Mouse (Mus musculus) olfactory bulb, adult 2 months (tissue): ENCODE data around the gene Cpsf4l. TPM values are rescaled to one million over a fixed set of nuclear protein-coding genes. Genes with fewer than 3 reads are reported as not detected.

Experiments used
- H3K27ac ChIP-seq: fragments of 200-500 bp; 2 replicates; pipeline ENCODE4 v1.5.1; 2012; ENCODE audit warnings: low read depth, low read length; ENCODE audit not compliant: insufficient read depth
- H3K4me1 ChIP-seq: fragments of 200-500 bp; 2 replicates; pipeline ENCODE4 v1.6.1; 2012; ENCODE audit warnings: low read length; ENCODE audit not compliant: control insufficient read depth, insufficient read depth
- H3K4me3 ChIP-seq: fragments of 200-500 bp; 2 replicates; pipeline ENCODE4 v1.5.1; 2012; ENCODE audit warnings: mild to moderate bottlenecking, low read depth, low read length, moderate library complexity; ENCODE audit not compliant: insufficient read depth
- CTCF ChIP-seq: fragments of 200-500 bp; IDR thresholded peaks from 2 replicates; pipeline ENCODE4 v1.5.1; 2012; ENCODE audit warnings: low read depth, mild to moderate bottlenecking, low read length, moderate library complexity; ENCODE audit not compliant: insufficient read depth
- POLR2A ChIP-seq: fragments of 200-500 bp; IDR thresholded peaks from 2 replicates; pipeline ENCODE4 v1.6.1; 2012; ENCODE audit warnings: mild to moderate bottlenecking, low read depth, low read length, moderate library complexity; ENCODE audit not compliant: insufficient read depth
- WGBS: fragments of 180-500 bp; shearing (Covaris S2); methylation state at CpG from one replicate; pipeline ENCODE4 v1.1.7; 2018; 5-methylcytosine and 5-hydroxymethylcytosine counted together
- polyA plus RNA-seq: library from polyadenylated mRNA; stranded (reverse); fragments of >200 nt; gene quantifications from 2 replicates; pipeline ENCODE4 v1.2.4, GENCODE M21; 2012; ENCODE audit warnings: low replicate concordance; ENCODE audit not compliant: missing spikeins, insufficient read depth, insufficient read length

Gene Cpsf4l
- polyA plus RNA-seq, 1 experiment = not detected

GRCm38 (mm10) chr11:113691318-113691717 lies 18.5 kb downstream of the Cpsf4l start:
- WGBS = 87% methylated on average over 5 of the region's 5 CpGs
- Histone ChIP-seq H3K4me3 (no peak overlapping the region), H3K4me1 (peaks cover 5% of the 10 kb centered on the region; the same call in 1 of the 2 replicates), H3K27ac (no peak overlapping the region)
- no peak for TF ChIP-seq POLR2A
- TF ChIP-seq CTCF = no peak

- no peak overlapping the region for H3K27ac ChIP-seq
- no peak overlapping the region for H3K4me3 ChIP-seq
- TF ChIP-seq POLR2A (no peak), CTCF (no peak)
- peaks cover 5% of the 10 kb centered on the region; the same call in 1 of the 2 replicates for H3K4me1 ChIP-seq
- WGBS = 83% methylated on average over 12 of the region's 12 CpGs
Observed at GRCm38 (mm10) chr11:113690506-113690905, 19.3 kb downstream of the Cpsf4l start.

- Histone ChIP-seq H3K4me3 (no peak overlapping the region), H3K27ac (no peak overlapping the region), H3K4me1 (peaks cover 10% of the 10 kb centered on the region)
- TF ChIP-seq POLR2A = no peak
- no peak for TF ChIP-seq CTCF
- 51% methylated on average over 2 of the region's 2 CpGs for WGBS
Observed at GRCm38 (mm10) chr11:113687031-113687430, 22.8 kb downstream of the Cpsf4l start.

GRCm38 (mm10) chr11:113684707-113685426 lies 24.9 kb downstream of the Cpsf4l start:
- WGBS = 43% methylated on average over 25 of the region's 25 CpGs
- Histone ChIP-seq H3K4me3 (peak overlapping the region; percentile 92), H3K4me1 (peaks cover 5% of the 10 kb centered on the region), H3K27ac (0 out of 2 replicates have a peak overlapping the region, but pooled peaks have one; percentile 14)
- TF ChIP-seq POLR2A = no peak
- TF ChIP-seq CTCF = no peak

- Histone ChIP-seq H3K27ac (peak within 1 kb of the TSS; percentile 80), H3K4me1 (peaks cover 5% of the 10 kb centered on the region), H3K4me3 (peak within 1 kb of the TSS; percentile 92)
- under 1% methylated on average over 73 of the region's 73 CpGs for WGBS
- TF ChIP-seq CTCF (no peak), POLR2A (peak; percentile 69)
Observed at GRCm38 (mm10) chr11:113683957-113684706, 25.7 kb downstream of the Cpsf4l start, which contains the start of the genes Fam104a and D11Wsu47e. Gene Fam104a, minus strand, starts transcription at chr11:113684155. Gene D11Wsu47e, plus strand, starts transcription at chr11:113684412.

GRCm38 (mm10) chr11:113683627-113683956 lies 26.2 kb downstream of the Cpsf4l start:
- Histone ChIP-seq H3K27ac (peak overlapping the region; percentile 10), H3K4me3 (peak overlapping the region; percentile 92), H3K4me1 (peaks cover 5% of the 10 kb centered on the region)
- under 1% methylated on average over 38 of the region's 38 CpGs for WGBS
- TF ChIP-seq POLR2A (no peak), CTCF (no peak)

GRCm38 (mm10) chr11:113682897-113683626 lies 26.8 kb downstream of the Cpsf4l start:
- WGBS = under 1% methylated on average over 38 of the region's 38 CpGs
- Histone ChIP-seq H3K27ac (peak overlapping the region; percentile 20), H3K4me3 (peak overlapping the region; percentile 92), H3K4me1 (peaks cover 8% of the 10 kb centered on the region)
- TF ChIP-seq POLR2A (no peak), CTCF (no peak)

- Histone ChIP-seq H3K27ac (no peak overlapping the region), H3K4me1 (peaks cover 10% of the 10 kb centered on the region), H3K4me3 (no peak overlapping the region)
- no peak for TF ChIP-seq POLR2A
- no peak for TF ChIP-seq CTCF
Observed at GRCm38 (mm10) chr11:113681979-113682378, 27.8 kb downstream of the Cpsf4l start.

GRCm38 (mm10) chr11:113680954-113681353 lies 28.9 kb downstream of the Cpsf4l start:
- Histone ChIP-seq H3K4me1 (peaks cover 10% of the 10 kb centered on the region), H3K27ac (no peak overlapping the region), H3K4me3 (no peak overlapping the region)
- TF ChIP-seq POLR2A (no peak), CTCF (no peak)
- WGBS = 88% methylated on average over 2 of the region's 2 CpGs

GRCm38 (mm10) chr11:113678373-113678772 lies 31.4 kb downstream of the Cpsf4l start:
- Histone ChIP-seq H3K27ac (no peak overlapping the region), H3K4me1 (peaks cover 7% of the 10 kb centered on the region), H3K4me3 (no peak overlapping the region)
- no peak for TF ChIP-seq CTCF
- no peak for TF ChIP-seq POLR2A
- WGBS = 86% methylated on average over 8 of the region's 8 CpGs
